Mouse (Mus musculus): ENCODE measurements around the gene Amer2. TPM values are rescaled to one million over a fixed set of nuclear protein-coding genes. Genes with fewer than 3 reads are reported as not detected.

The Amer2 gene
- polyA plus RNA-seq, 1 experiment = not detected

- Histone ChIP-seq H3K4me1 (ENCODE audit: control insufficient read depth, insufficient read depth, insufficient read length, low read length) (no peaks in the 10 kb centered on the region), H3K4me3 (ENCODE audit: insufficient read depth, low read depth, low read length) (no peak overlapping the region), H3K27ac (replicated peaks; ENCODE audit: low read depth, low read length) (no peak overlapping the region)
Measured at GRCm38 (mm10) chr14:60379323-60379957, 6.4 kb downstream of the Amer2 start.

- Histone ChIP-seq H3K4me1 (ENCODE audit: control insufficient read depth, insufficient read depth, insufficient read length, low read length) (no peaks in the 10 kb centered on the region), H3K4me3 (ENCODE audit: insufficient read depth, low read depth, low read length) (no peak overlapping the region), H3K27ac (replicated peaks; ENCODE audit: low read depth, low read length) (no peak overlapping the region)
Measured at GRCm38 (mm10) chr14:60379958-60380330, 6.9 kb downstream of the Amer2 start.

GRCm38 (mm10) chr14:60381671-60382070 is 8.6 kb downstream of the Amer2 start:
- Histone ChIP-seq H3K4me3 (ENCODE audit: insufficient read depth, low read depth, low read length) (no peak overlapping the region), H3K4me1 (ENCODE audit: control insufficient read depth, insufficient read depth, insufficient read length, low read length) (no peaks in the 10 kb centered on the region), H3K27ac (replicated peaks; ENCODE audit: low read depth, low read length) (no peak overlapping the region)

GRCm38 (mm10) chr14:60383816-60384215 is 10.8 kb downstream of the Amer2 start:
- H3K27ac ChIP-seq (replicated peaks; ENCODE audit: low read depth, low read length) = no peak overlapping the region
- H3K4me1 ChIP-seq (ENCODE audit: control insufficient read depth, insufficient read depth, insufficient read length, low read length) = no peaks in the 10 kb centered on the region

GRCm38 (mm10) chr14:60384269-60384668 is 11.2 kb downstream of the Amer2 start:
- H3K4me1 ChIP-seq (ENCODE audit: control insufficient read depth, insufficient read depth, insufficient read length, low read length) = no peaks in the 10 kb centered on the region
- no peak overlapping the region for H3K27ac ChIP-seq (replicated peaks; ENCODE audit: low read depth, low read length)
- no peak overlapping the region for H3K4me3 ChIP-seq (ENCODE audit: insufficient read depth, low read depth, low read length)

More at GRCm38 (mm10) chr14:60383816-60384215, 10.8 kb downstream of the Amer2 start:
- no peak overlapping the region for H3K4me3 ChIP-seq (ENCODE audit: insufficient read depth, low read depth, low read length)

GRCm38 (mm10) chr14:60385079-60385643 is 12.1 kb downstream of the Amer2 start:
- H3K27ac ChIP-seq (replicated peaks; ENCODE audit: low read depth, low read length) = no peak overlapping the region

GRCm38 (mm10) chr14:60386591-60387501 is 13.8 kb downstream of the Amer2 start:
- H3K4me1 ChIP-seq (ENCODE audit: control insufficient read depth, insufficient read depth, insufficient read length, low read length) = no peaks in the 10 kb centered on the region
- no peak overlapping the region for H3K4me3 ChIP-seq (ENCODE audit: insufficient read depth, low read depth, low read length)
- no peak overlapping the region for H3K27ac ChIP-seq (replicated peaks; ENCODE audit: low read depth, low read length)

More at GRCm38 (mm10) chr14:60385079-60385643, 12.1 kb downstream of the Amer2 start:
- no peak overlapping the region for H3K4me3 ChIP-seq (ENCODE audit: insufficient read depth, low read depth, low read length)
- H3K4me1 ChIP-seq (ENCODE audit: control insufficient read depth, insufficient read depth, insufficient read length, low read length) = no peaks in the 10 kb centered on the region

- Histone ChIP-seq H3K4me1 (ENCODE audit: control insufficient read depth, insufficient read depth, insufficient read length, low read length) (no peaks in the 10 kb centered on the region), H3K27ac (replicated peaks; ENCODE audit: low read depth, low read length) (no peak overlapping the region), H3K4me3 (ENCODE audit: insufficient read depth, low read depth, low read length) (no peak overlapping the region)
Measured at GRCm38 (mm10) chr14:60388332-60388731, 15.3 kb downstream of the Amer2 start.

- H3K4me1 ChIP-seq (ENCODE audit: control insufficient read depth, insufficient read depth, insufficient read length, low read length) = no peaks in the 10 kb centered on the region
- H3K4me3 ChIP-seq (ENCODE audit: insufficient read depth, low read depth, low read length) = no peak overlapping the region
- no peak overlapping the region for H3K27ac ChIP-seq (replicated peaks; ENCODE audit: low read depth, low read length)
Measured at GRCm38 (mm10) chr14:60392202-60392601, 19.1 kb downstream of the Amer2 start.

- H3K4me3 ChIP-seq (ENCODE audit: insufficient read depth, low read depth, low read length) = no peak overlapping the region
- H3K27ac ChIP-seq (replicated peaks; ENCODE audit: low read depth, low read length) = no peak overlapping the region
- no peaks in the 10 kb centered on the region for H3K4me1 ChIP-seq (ENCODE audit: control insufficient read depth, insufficient read depth, insufficient read length, low read length)
Measured at GRCm38 (mm10) chr14:60397321-60397720, 24.3 kb downstream of the Amer2 start.

GRCm38 (mm10) chr14:60398861-60399260 is 25.8 kb downstream of the Amer2 start:
- H3K4me3 ChIP-seq (ENCODE audit: insufficient read depth, low read depth, low read length) = no peak overlapping the region
- no peak overlapping the region for H3K27ac ChIP-seq (replicated peaks; ENCODE audit: low read depth, low read length)
- no peaks in the 10 kb centered on the region for H3K4me1 ChIP-seq (ENCODE audit: control insufficient read depth, insufficient read depth, insufficient read length, low read length)

GRCm38 (mm10) chr14:60403228-60403627 is 30.2 kb downstream of the Amer2 start:
- H3K4me3 ChIP-seq (ENCODE audit: insufficient read depth, low read depth, low read length) = no peak overlapping the region
- H3K4me1 ChIP-seq (ENCODE audit: control insufficient read depth, insufficient read depth, insufficient read length, low read length) = no peaks in the 10 kb centered on the region
- H3K27ac ChIP-seq (replicated peaks; ENCODE audit: low read depth, low read length) = no peak overlapping the region

- H3K27ac ChIP-seq (replicated peaks; ENCODE audit: low read depth, low read length) = no peak overlapping the region
- no peaks in the 10 kb centered on the region for H3K4me1 ChIP-seq (ENCODE audit: control insufficient read depth, insufficient read depth, insufficient read length, low read length)
- no peak overlapping the region for H3K4me3 ChIP-seq (ENCODE audit: insufficient read depth, low read depth, low read length)
Measured at GRCm38 (mm10) chr14:60405829-60406228, 32.8 kb downstream of the Amer2 start.

- no peak overlapping the region for H3K27ac ChIP-seq (replicated peaks; ENCODE audit: low read depth, low read length)
- H3K4me1 ChIP-seq (ENCODE audit: control insufficient read depth, insufficient read depth, insufficient read length, low read length) = no peaks in the 10 kb centered on the region
- no peak overlapping the region for H3K4me3 ChIP-seq (ENCODE audit: insufficient read depth, low read depth, low read length)
Measured at GRCm38 (mm10) chr14:60406543-60406942, 33.5 kb downstream of the Amer2 start.

GRCm38 (mm10) chr14:60407319-60407718 is 34.3 kb downstream of the Amer2 start:
- Histone ChIP-seq H3K27ac (replicated peaks; ENCODE audit: low read depth, low read length) (no peak overlapping the region), H3K4me3 (ENCODE audit: insufficient read depth, low read depth, low read length) (no peak overlapping the region), H3K4me1 (ENCODE audit: control insufficient read depth, insufficient read depth, insufficient read length, low read length) (no peaks in the 10 kb centered on the region)

All from brown adipose tissue, adult 24 weeks (tissue).